Mouse (Mus musculus) midbrain, embryonic 16.5 days (tissue): ENCODE results near the gene Elovl5. TPM values are rescaled to one million over a fixed set of nuclear protein-coding genes. Genes with fewer than 3 reads are reported as not detected.
A peak's percentile ranks its signal among the peaks of the same experiment; 100 is the strongest.

Experiments used
- ATAC-seq: fragments of 200-750 bp; cut with Nextera tagmentation; 2 replicates; pipeline ENCODE4 v1.8.0; 2017; ENCODE audit warnings: moderate TSS enrichment
- H3K27ac ChIP-seq: fragments of 300-500 bp; sonication (generic); 2 replicates; pipeline ENCODE4 v1.5.1; 2014; ENCODE audit warnings: mild to moderate bottlenecking, low read length, mixed read lengths
- H3K27me3 ChIP-seq: fragments of 300-500 bp; sonication (generic); 2 replicates; pipeline ENCODE4 v1.6.1; 2014; ENCODE audit warnings: low read depth, low read length, mixed read lengths; ENCODE audit not compliant: control insufficient read depth, insufficient read depth
- H3K36me3 ChIP-seq: fragments of 300-500 bp; sonication (generic); 2 replicates; pipeline ENCODE4 v1.6.1; 2014; ENCODE audit warnings: mild to moderate bottlenecking, low read length, moderate library complexity, mixed read lengths; ENCODE audit not compliant: control insufficient read depth, insufficient read depth
- H3K4me1 ChIP-seq: fragments of 300-500 bp; sonication (generic); 2 replicates; pipeline ENCODE4 v1.6.1; 2014; ENCODE audit warnings: mild to moderate bottlenecking, low read length, mixed read lengths; ENCODE audit not compliant: control insufficient read depth, insufficient read depth
- H3K4me2 ChIP-seq: fragments of 300-500 bp; sonication (generic); 2 replicates; pipeline ENCODE4 v1.6.1; 2014; ENCODE audit warnings: mild to moderate bottlenecking, low read length, mixed read lengths
- H3K4me3 ChIP-seq: fragments of 300-500 bp; sonication (generic); 2 replicates; pipeline ENCODE4 v1.5.1; 2014; ENCODE audit warnings: low read depth, mild to moderate bottlenecking, low read length, moderate library complexity, mixed read lengths
- H3K9ac ChIP-seq: fragments of 300-500 bp; sonication (generic); 2 replicates; pipeline ENCODE4 v1.6.1; 2014; ENCODE audit warnings: low read depth, low read length, mixed read lengths
- H3K9me3 ChIP-seq: fragments of 300-500 bp; sonication (generic); replicated peaks from 2 replicates; pipeline ENCODE4 v1.6.1; 2014; ENCODE audit warnings: mild to moderate bottlenecking, low read length, mixed read lengths; ENCODE audit not compliant: control insufficient read depth, poor library complexity, severe bottlenecking
- WGBS: fragments of 180-500 bp; shearing (Covaris S2); extraction: QIAGEN DNeasy Blood & Tissue Kit; methylation state at CpG from one replicate; pipeline ENCODE4 v1.1.7; 2014; 5-methylcytosine and 5-hydroxymethylcytosine counted together
- polyA plus RNA-seq: library from polyadenylated mRNA; unstranded; fragments of >200 nt; fragmentation: Nextera tagmentation; extraction: Ambion mirVana; gene quantifications from 2 replicates; pipeline ENCODE4 v1.2.1, GENCODE M21; 2015

Gene Elovl5
- polyA plus RNA-seq, 1 experiment from 2014 or later: 66.4 TPM

DNA sequence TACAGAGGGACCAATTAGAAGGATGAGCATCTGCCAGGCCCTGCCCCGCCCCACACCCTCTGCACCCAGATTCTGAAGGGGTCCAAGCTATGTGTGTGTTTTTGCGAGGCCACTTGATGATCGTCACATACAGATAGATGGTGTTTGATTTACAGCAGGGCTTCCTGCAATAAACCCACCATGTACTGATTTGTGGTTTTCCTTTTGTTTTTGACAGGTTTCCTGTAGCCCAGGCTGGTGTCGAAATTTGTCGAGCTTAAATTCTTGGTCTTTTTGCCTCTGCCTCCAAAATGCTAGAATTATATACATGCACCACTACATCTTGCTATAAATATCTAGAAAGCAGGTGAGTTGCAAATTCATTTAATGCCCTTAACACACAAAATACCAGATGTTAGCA, 93.0 kb downstream of the Elovl5 start:
- H3K9ac ChIP-seq: no peak overlapping the region
- WGBS: 98% methylated on average over 5 of the region's 5 CpGs
- no peaks in the 10 kb centered on the region for H3K27me3 ChIP-seq
- ATAC-seq: no peak
- no peak overlapping the region for H3K4me3 ChIP-seq
- H3K27ac ChIP-seq: no peak overlapping the region
- no peaks in the 10 kb centered on the region for H3K4me1 ChIP-seq
- no peaks in the 10 kb centered on the region for H3K36me3 ChIP-seq
- H3K9me3 ChIP-seq: no peaks in the 10 kb centered on the region
- no peak overlapping the region for H3K4me2 ChIP-seq

DNA sequence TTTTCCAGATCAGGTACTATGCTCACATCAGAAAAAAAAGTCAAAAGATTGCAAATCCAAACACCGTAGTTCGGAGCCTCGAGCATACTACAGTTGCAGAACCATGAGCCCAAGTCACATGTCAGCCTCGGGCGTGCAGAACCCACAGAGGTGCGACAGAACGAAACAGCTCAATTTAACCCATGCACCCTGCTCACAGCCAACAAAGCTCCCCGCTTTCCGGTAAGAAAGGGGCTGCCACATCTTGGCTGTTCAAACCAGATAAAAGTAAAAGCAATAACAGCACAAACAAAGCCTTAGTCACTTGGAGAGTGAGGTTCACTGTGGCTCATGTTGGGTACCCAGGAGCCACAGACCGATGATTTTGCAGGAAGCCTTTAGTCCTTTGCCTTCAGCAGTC, 93.5 kb downstream of the Elovl5 start:
- WGBS: 78% methylated on average over 10 of the region's 10 CpGs
- H3K4me3 ChIP-seq: no peak overlapping the region
- no peak for ATAC-seq
- H3K27ac ChIP-seq: no peak overlapping the region
- H3K4me2 ChIP-seq: no peak overlapping the region
- no peaks in the 10 kb centered on the region for H3K9me3 ChIP-seq
- H3K9ac ChIP-seq: no peak overlapping the region
- no peaks in the 10 kb centered on the region for H3K27me3 ChIP-seq
- no peaks in the 10 kb centered on the region for H3K36me3 ChIP-seq
- H3K4me1 ChIP-seq: no peaks in the 10 kb centered on the region

DNA sequence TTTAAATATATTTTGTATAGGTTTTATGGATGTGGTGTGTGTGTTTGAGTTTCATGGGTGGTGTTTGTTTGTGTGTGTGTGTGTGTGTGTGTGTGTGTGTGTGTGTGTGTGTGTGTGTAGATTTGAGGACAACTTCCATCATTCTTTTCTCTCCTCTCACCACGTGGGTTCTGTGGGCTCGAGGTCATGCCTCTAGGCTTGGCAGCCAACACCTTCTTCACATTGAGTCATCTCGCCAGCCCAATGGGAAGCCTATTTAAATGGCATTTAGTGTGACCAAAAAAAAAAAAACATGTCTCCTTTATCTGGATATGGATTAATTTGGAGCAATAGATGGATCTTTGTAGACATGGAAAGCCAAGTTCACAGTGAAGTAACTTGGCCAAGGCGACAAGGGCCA, 94.9 kb downstream of the Elovl5 start:
- Histone ChIP-seq H3K4me2 (no peak overlapping the region), H3K9ac (no peak overlapping the region), H3K27ac (no peak overlapping the region), H3K27me3 (no peaks in the 10 kb centered on the region), H3K9me3 (no peaks in the 10 kb centered on the region), H3K36me3 (no peaks in the 10 kb centered on the region), H3K4me3 (no peak overlapping the region), H3K4me1 (no peaks in the 10 kb centered on the region)
- 92% methylated on average over 4 of the region's 4 CpGs for WGBS
- no peak for ATAC-seq

DNA sequence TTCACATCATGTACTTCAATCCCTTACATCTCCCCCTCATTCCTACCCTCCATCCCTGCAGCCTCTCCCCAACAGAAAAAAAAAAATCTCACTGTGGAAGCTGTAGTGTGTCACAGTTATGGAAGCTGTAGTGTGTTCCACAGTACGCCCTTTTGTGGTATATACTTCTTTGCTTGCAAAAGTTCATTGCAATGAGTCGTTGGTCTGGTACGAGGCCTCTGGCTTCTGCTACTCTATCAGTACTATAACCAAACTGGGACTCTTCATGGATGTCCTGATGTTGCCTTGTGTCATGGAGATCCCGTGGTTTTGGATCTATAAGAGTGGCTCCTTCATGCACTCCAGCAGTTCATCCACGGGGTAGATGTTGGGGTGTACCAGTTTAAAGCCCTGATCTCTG, 95.5 kb downstream of the Elovl5 start:
- H3K4me3 ChIP-seq: no peak overlapping the region
- H3K36me3 ChIP-seq: no peaks in the 10 kb centered on the region
- H3K27me3 ChIP-seq: no peaks in the 10 kb centered on the region
- no peak overlapping the region for H3K9ac ChIP-seq
- no peaks in the 10 kb centered on the region for H3K9me3 ChIP-seq
- no peak overlapping the region for H3K4me2 ChIP-seq
- WGBS: 90% methylated on average over 5 of the region's 5 CpGs
- no peak overlapping the region for H3K27ac ChIP-seq
- no peak for ATAC-seq
- no peaks in the 10 kb centered on the region for H3K4me1 ChIP-seq

DNA sequence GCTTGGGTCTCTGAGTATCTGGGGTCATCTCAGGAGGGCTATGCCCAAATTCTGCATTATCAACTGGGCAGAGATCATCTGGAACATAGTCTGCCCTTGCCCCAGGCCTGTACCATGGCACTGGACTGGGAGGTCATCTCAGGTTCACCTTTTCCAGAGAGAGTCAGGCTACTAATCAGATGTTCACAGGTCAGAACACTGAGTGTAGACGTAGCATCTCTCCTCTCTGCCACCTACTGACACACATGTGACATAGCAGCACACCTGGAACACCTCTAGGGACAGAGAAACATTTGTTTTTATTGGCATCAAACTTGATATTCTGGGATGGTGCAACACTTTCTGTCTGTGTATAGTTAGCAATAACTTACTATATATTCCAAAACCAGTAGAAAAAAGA, 96.6 kb downstream of the Elovl5 start:
- no peak for ATAC-seq
- 40% methylated on average over 1 of the region's 1 CpGs for WGBS

DNA sequence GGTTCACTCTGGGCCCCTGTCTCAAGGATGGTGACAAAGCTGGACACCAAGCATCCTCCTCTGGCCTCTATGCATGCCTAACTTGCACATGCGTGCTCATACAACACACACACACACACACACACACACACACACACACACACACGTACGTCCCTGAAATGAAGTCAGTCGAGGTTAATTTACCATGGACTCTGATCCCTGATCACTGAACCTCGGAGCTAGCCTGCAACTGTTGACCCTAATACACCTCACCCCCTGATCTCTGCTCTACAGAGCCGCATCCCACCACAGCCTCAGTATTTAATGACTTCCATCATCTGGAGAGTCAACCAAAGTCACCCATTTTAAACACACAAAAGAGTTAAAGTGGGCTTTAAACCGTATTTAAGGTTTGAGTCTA, 98.7 kb downstream of the Elovl5 start:
- Histone ChIP-seq H3K27me3 (no peaks in the 10 kb centered on the region), H3K36me3 (no peaks in the 10 kb centered on the region), H3K4me2 (no peak overlapping the region), H3K4me1 (no peaks in the 10 kb centered on the region), H3K9ac (no peak overlapping the region), H3K4me3 (no peak overlapping the region), H3K27ac (no peak overlapping the region), H3K9me3 (no peaks in the 10 kb centered on the region)
- 82% methylated on average over 7 of the region's 7 CpGs for WGBS
- no peak for ATAC-seq

More for the DNA sequence above, 96.6 kb downstream of the Elovl5 start:
- Histone ChIP-seq H3K4me3 (no peak overlapping the region), H3K4me2 (no peak overlapping the region), H3K27me3 (no peaks in the 10 kb centered on the region), H3K4me1 (no peaks in the 10 kb centered on the region), H3K9me3 (no peaks in the 10 kb centered on the region), H3K36me3 (no peaks in the 10 kb centered on the region), H3K9ac (no peak overlapping the region), H3K27ac (no peak overlapping the region)

DNA sequence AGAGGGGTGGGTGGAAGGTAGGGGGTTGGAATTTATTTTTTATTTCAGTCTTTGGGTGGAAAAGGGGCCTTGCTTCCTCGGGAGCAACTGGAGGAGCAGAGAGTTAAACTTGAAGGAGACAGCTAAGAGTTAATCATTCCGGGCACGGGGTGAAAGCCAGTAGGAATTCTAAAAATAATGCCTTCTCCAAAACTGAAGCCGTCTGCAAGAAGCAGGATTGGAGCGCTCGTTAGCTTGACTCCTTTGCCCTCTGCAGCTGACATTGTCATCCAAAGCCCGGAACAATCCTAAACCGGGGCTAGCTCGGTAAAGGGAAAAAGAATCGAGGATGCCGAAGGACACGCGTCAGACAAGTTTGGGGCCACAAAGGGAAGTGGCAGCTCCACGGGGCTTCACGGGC, 99.1 kb downstream of the Elovl5 start:
- ATAC-seq: no peak
- H3K36me3 ChIP-seq: no peaks in the 10 kb centered on the region
- no peaks in the 10 kb centered on the region for H3K27me3 ChIP-seq
- no peak overlapping the region for H3K4me3 ChIP-seq
- peak overlapping the region; percentile 43 for H3K4me2 ChIP-seq
- H3K27ac ChIP-seq: no peak overlapping the region
- peak overlapping the region; percentile 21; the same call in 1 of the 2 replicates for H3K9ac ChIP-seq
- 45% methylated on average over 15 of the region's 15 CpGs for WGBS
- no peaks in the 10 kb centered on the region for H3K9me3 ChIP-seq
- H3K4me1 ChIP-seq: no peaks in the 10 kb centered on the region

DNA sequence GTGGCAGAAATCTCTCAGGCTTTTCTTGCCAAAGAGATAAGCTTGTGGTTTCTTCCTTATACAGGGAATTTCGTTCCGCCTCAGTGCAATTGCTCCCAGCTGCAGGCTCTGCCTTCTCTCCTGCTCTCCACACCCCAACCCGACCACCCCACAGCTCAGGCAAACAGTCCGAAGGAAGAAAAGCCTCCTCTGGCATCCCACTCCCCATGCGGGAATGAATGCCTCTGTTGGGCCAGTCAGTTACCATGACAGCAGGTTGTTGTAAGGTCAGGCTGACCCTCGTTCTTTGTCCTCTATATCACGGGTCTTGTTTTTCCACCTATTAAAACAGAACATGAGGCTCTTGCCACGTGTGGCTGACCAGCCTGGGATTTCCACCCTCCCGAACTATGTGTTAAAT, 104.1 kb downstream of the Elovl5 start:
- WGBS: 10% methylated on average over 9 of the region's 9 CpGs
- no peaks in the 10 kb centered on the region; the same call in 1 of the 2 replicates for H3K4me1 ChIP-seq
- no peak overlapping the region for H3K27ac ChIP-seq
- no peaks in the 10 kb centered on the region for H3K9me3 ChIP-seq
- no peak for ATAC-seq
- no peak overlapping the region for H3K9ac ChIP-seq
- H3K27me3 ChIP-seq: no peaks in the 10 kb centered on the region
- H3K4me2 ChIP-seq: no peak overlapping the region
- no peaks in the 10 kb centered on the region for H3K36me3 ChIP-seq
- H3K4me3 ChIP-seq: no peak overlapping the region

DNA sequence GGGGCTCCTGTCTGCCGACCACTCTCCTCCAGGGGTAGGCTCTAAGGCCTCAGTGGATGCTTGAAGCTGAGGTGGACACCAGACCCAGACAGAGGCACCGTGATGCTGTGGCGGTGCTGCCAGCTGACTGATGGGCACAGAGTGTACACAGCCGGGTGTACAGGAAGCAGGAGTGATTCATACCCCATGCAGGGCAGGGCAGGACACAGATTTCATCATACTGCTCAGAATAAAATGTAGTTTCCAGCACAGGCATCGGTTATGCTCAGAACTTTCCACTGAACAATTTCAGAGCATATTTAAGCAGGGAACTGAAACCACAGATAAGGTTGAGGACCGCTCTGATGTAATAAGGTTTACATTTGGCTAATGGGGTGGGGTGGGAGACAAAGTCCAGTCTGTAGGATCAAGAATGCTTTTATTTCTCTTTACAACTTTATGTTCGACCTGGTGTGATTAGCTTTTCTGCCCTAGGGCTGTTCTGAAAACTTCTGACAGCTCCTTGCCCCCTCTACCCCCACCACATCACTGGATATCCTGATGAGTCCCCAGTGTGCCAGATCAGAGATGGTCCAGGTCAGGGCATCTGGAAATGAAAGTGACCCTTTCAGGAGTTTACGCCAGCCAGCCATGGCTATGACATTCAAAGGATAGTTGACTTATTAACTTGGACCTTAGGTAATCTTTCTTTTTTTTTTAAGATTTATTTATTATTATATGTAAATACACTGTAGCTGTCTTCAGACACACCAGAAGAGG, 105.2 kb downstream of the Elovl5 start:
- Histone ChIP-seq H3K9ac (no peak overlapping the region), H3K36me3 (no peaks in the 10 kb centered on the region), H3K4me1 (no peaks in the 10 kb centered on the region; the same call in 1 of the 2 replicates), H3K9me3 (no peaks in the 10 kb centered on the region), H3K27me3 (no peaks in the 10 kb centered on the region), H3K4me2 (no peak overlapping the region), H3K27ac (no peak overlapping the region), H3K4me3 (no peak overlapping the region)
- ATAC-seq: no peak
- WGBS: 80% methylated on average over 8 of the region's 8 CpGs
